Mouse (Mus musculus) limb, embryonic 11.5 days (tissue): ENCODE measurements around the gene Hnrnpk. TPM values are rescaled to one million over a fixed set of nuclear protein-coding genes. Genes with fewer than 3 reads are reported as not detected.
"Not testable (repeated sequence)": the region's sequence is repeated elsewhere in the genome, so short reads cannot be mapped to it uniquely, and the experiment has no call there.

ENCODE experiments used
- ATAC-seq: fragments of 200-750 bp; cut with Nextera tagmentation; 2 replicates; pipeline ENCODE4 v1.8.0; 2017; ENCODE audit warnings: low read depth; ENCODE audit not compliant: insufficient number of reproducible peaks, low FRiP score, low TSS enrichment
- DNase-seq: peaks from one replicate; pipeline ENCODE4 v3.0.0-alpha.2; 2015; ENCODE audit warnings: low spot score
- H3K27ac ChIP-seq: fragments of 300-500 bp; sonication (generic); replicated peaks from 2 replicates; pipeline ENCODE4 v1.5.1; 2014; ENCODE audit warnings: low read depth, mild to moderate bottlenecking, low read length
- H3K27me3 ChIP-seq: fragments of 300-500 bp; sonication (generic); 2 replicates; pipeline ENCODE4 v1.6.1; 2014; ENCODE audit warnings: mild to moderate bottlenecking, low read length, mixed read lengths; ENCODE audit not compliant: control insufficient read depth, insufficient read depth
- H3K36me3 ChIP-seq: fragments of 300-500 bp; sonication (generic); 2 replicates; pipeline ENCODE4 v1.6.1; 2014; ENCODE audit warnings: mild to moderate bottlenecking, low read length, moderate library complexity, mixed read lengths; ENCODE audit not compliant: control insufficient read depth, insufficient read depth
- H3K4me1 ChIP-seq: fragments of 300-500 bp; sonication (generic); 2 replicates; pipeline ENCODE4 v1.6.1; 2014; ENCODE audit warnings: low read length, mixed read lengths; ENCODE audit not compliant: control insufficient read depth, insufficient read depth
- H3K4me2 ChIP-seq: fragments of 300-500 bp; sonication (generic); 2 replicates; pipeline ENCODE4 v1.6.1; 2014; ENCODE audit warnings: low read depth, mild to moderate bottlenecking, moderate library complexity; ENCODE audit not compliant: severe bottlenecking
- H3K4me3 ChIP-seq: fragments of 300-500 bp; sonication (generic); 2 replicates; pipeline ENCODE4 v1.5.1; 2014; ENCODE audit warnings: low read depth, low read length
- H3K9ac ChIP-seq: fragments of 300-500 bp; sonication (generic); 2 replicates; pipeline ENCODE4 v1.6.1; 2014; ENCODE audit warnings: mild to moderate bottlenecking, low read length
- H3K9me3 ChIP-seq: fragments of 300-500 bp; sonication (generic); 2 replicates; pipeline ENCODE4 v1.6.1; 2016; ENCODE audit warnings: low read length; ENCODE audit not compliant: control insufficient read depth
- WGBS: fragments of 180-500 bp; shearing (Covaris S2); extraction: QIAGEN DNeasy Blood & Tissue Kit; methylation state at CpG from one replicate; pipeline ENCODE4 v1.1.7; 2014; 5-methylcytosine and 5-hydroxymethylcytosine counted together
- polyA plus RNA-seq: library from polyadenylated mRNA; unstranded; fragments of >200 nt; fragmentation: Nextera tagmentation; extraction: Ambion mirVana; gene quantifications from 2 replicates; pipeline ENCODE4 v1.2.1, GENCODE M21; 2014

Gene Hnrnpk
- polyA plus RNA-seq, 1 experiment from 2014 or later = 2,216 TPM

DNA sequence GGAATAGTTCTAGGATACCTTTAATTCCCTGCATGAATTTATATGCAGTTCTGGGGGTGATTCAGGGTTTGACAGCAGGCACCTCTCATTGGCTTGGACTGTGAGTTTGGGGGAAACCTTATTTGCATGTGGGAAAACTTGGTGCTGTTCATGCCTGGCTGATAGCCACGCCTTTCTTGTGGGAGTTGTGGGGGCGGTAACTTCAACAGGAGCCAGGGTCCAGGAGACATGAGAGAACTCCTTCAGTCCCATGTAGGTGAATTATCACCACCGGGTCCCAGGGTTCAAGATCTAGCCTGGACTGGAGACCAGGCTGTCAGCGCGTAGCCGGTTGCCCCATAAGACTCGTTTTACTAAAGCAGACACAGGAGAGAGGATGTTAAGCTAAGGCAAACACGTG lies 38.0 kb downstream of the Hnrnpk start:
- not testable (repeated sequence) for DNase-seq, ATAC-seq, H3K36me3 ChIP-seq, H3K4me3 ChIP-seq, H3K9me3 ChIP-seq, H3K9ac ChIP-seq, H3K4me2 ChIP-seq, H3K27ac ChIP-seq, H3K27me3 ChIP-seq, H3K4me1 ChIP-seq
- 87% methylated on average over 8 of the region's 8 CpGs for WGBS

- 83% methylated on average over 8 of the region's 8 CpGs for WGBS
- DNase-seq (no peak), ATAC-seq (no peak)
- Histone ChIP-seq H3K27ac (no peak overlapping the region), H3K4me1 (no peaks in the 10 kb centered on the region), H3K36me3 (no peaks in the 10 kb centered on the region), H3K4me2 (no peak overlapping the region), H3K9ac (no peak overlapping the region), H3K9me3 (no peaks in the 10 kb centered on the region), H3K4me3 (no peak overlapping the region), H3K27me3 (no peaks in the 10 kb centered on the region)
These were observed 38.6 kb downstream of the Hnrnpk start for GRCm38 (mm10) chr13:58364353-58365175.

DNA sequence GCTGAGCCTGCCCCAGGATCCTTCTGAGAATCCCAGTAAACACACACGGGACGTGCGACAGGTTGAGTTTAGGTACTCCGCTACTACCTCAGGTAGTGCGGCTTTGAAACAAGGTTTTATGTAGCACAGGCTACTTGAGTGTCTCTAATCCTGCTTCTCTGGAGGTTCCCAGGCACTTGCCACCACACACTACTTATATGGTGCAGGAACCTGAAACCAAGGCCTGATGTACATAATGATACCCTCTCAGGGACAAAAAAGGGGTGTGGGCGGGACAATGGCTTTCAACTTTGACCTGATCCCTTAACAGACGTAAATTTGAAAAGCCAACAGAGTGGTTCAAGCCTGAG lies 43.9 kb downstream of the Hnrnpk start:
- Histone ChIP-seq H3K27ac (no peak overlapping the region), H3K4me1 (no peaks in the 10 kb centered on the region), H3K4me2 (peak overlapping the region; percentile 96), H3K36me3 (no peaks in the 10 kb centered on the region), H3K27me3 (no peaks in the 10 kb centered on the region), H3K4me3 (peak overlapping the region; percentile 51), H3K9me3 (no peaks in the 10 kb centered on the region), H3K9ac (peak overlapping the region; percentile 53; the same call in 1 of the 2 replicates)
- WGBS = 4% methylated on average over 7 of the region's 7 CpGs
- no peak; the same call in 1 of the 2 replicates for ATAC-seq
- no peak for DNase-seq

DNA sequence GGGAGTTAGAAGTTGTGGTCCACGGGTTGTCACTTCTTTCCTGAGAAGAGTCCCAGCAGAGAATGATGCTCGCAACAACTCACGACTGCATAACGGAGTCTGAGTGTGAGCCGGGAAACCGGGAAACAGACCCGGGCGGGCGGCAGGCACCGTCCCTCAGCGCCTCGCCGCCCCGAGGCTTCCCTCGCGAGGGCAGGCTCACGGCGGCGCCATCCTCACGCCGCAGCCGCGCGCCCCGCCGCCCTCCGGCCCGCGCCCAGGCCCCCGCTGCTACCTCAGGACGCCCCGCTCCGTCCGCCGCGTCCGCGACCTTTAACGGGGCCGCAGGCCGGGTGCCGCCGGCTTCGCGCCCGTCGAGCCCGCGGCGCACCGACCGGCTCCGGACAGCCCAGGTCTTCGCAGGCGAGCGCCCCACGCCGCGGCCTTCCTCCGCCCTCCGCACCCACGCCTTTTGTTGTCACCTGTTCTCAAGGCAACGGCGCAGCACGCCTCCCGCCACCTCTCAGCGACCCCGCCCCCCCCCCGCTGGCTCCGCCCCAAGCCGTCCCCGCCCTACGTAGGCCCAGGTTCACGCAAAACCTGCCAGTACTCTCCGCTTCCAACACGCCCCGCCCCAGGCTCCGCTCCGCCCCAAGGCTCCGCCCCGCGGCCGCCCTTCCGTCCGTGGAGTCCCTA lies 44.4 kb downstream of the Hnrnpk start, which contains the start of gene Kif27:
Gene Kif27, minus strand, starts transcription at position 494 of the 675 bp plus-strand sequence.
- Histone ChIP-seq H3K4me1 (no peaks in the 10 kb centered on the region), H3K36me3 (no peaks in the 10 kb centered on the region), H3K9me3 (no peaks in the 10 kb centered on the region), H3K27ac (no peak within 1 kb of the TSS), H3K4me2 (peak within 1 kb of the TSS; percentile 96), H3K4me3 (peak within 1 kb of the TSS; percentile 51), H3K27me3 (no peaks in the 10 kb centered on the region), H3K9ac (peak within 1 kb of the TSS; percentile 53)
- WGBS = 1% methylated on average over 80 of the region's 85 CpGs
- ATAC-seq = peak; percentile 96
- peak; percentile 91 for DNase-seq

- no peak overlapping the region for H3K27ac ChIP-seq
- ATAC-seq (no peak), DNase-seq (no peak)
- no peaks in the 10 kb centered on the region for H3K36me3 ChIP-seq
- no peaks in the 10 kb centered on the region for H3K27me3 ChIP-seq
- no peaks in the 10 kb centered on the region for H3K4me1 ChIP-seq
- H3K4me3 ChIP-seq = no peak overlapping the region
- H3K9ac ChIP-seq = no peak overlapping the region
- H3K9me3 ChIP-seq = no peaks in the 10 kb centered on the region
- H3K4me2 ChIP-seq = no peak overlapping the region
These were observed 50.1 kb downstream of the Hnrnpk start for GRCm38 (mm10) chr13:58352996-58353395.

GRCm38 (mm10) chr13:58350606-58351005 lies 52.5 kb downstream of the Hnrnpk start:
- Histone ChIP-seq H3K9me3 (no peaks in the 10 kb centered on the region), H3K4me2 (no peak overlapping the region), H3K4me1 (no peaks in the 10 kb centered on the region), H3K27me3 (no peaks in the 10 kb centered on the region), H3K4me3 (no peak overlapping the region), H3K27ac (no peak overlapping the region), H3K9ac (no peak overlapping the region), H3K36me3 (no peaks in the 10 kb centered on the region)
- ATAC-seq = no peak
- 60% methylated on average over 4 of the region's 4 CpGs for WGBS
- DNase-seq = no peak

DNA sequence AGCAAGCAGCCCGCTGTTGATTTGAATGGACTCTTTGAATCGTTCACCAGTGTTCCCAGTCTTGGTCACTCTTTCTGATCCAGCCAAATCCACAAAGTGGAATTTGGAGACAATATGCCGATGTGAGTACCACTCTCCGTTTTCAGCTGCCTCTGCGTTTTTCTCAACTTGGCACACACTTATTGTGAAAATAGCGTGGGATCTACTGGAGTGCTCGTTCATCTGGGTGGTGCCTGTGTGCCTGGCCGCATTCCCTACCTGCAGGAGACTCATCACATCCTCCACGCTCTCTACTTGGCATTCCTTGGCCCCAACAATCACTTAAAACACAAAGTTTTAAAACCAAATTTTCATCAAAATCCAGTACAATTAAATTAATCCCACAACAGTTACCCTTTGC lies 58.6 kb downstream of the Hnrnpk start:
- DNase-seq (no peak), ATAC-seq (no peak)
- Histone ChIP-seq H3K27me3 (no peaks in the 10 kb centered on the region), H3K4me1 (no peaks in the 10 kb centered on the region), H3K4me2 (no peak overlapping the region), H3K9ac (no peak overlapping the region), H3K9me3 (no peaks in the 10 kb centered on the region), H3K36me3 (no peaks in the 10 kb centered on the region), H3K27ac (no peak overlapping the region), H3K4me3 (no peak overlapping the region)
- 90% methylated on average over 9 of the region's 9 CpGs for WGBS
